Comparison of ENCODE assay signal across 8 mouse cellular contexts in genomic region chr13:28552974-28553750, GRCm38 (mm10).
DNase-seq lines count a peak whose midpoint lies in the region; ATAC-seq lines count a peak whose summit lies in the region.

No protein-coding gene starts in this region.

- no peak overlapping the region for H3K4me2 ChIP-seq in neural tube, embryonic 11.5 days (ENCODE audit: low read depth)
- no peak overlapping the region for H3K4me2 ChIP-seq in stomach, embryonic 16.5 days (ENCODE audit: low read depth, low read length)

- peaks cover 18% of the 10 kb centered on the region for H3K4me1 ChIP-seq in neural tube, embryonic 11.5 days (ENCODE audit: control insufficient read depth, insufficient read depth, low read length)
- peaks cover 51% of the 10 kb centered on the region for H3K4me1 ChIP-seq in limb, embryonic 10.5 days
- H3K4me1 ChIP-seq in stomach, embryonic 16.5 days (ENCODE audit: control insufficient read depth, insufficient read depth, low read length), result peaks cover 14% of the 10 kb centered on the region; the same call in 1 of the 2 replicates

- DNase-seq in frontal cortex, postnatal 10 days (ENCODE audit: low spot score in 2 of 2), result no peak
- DNase-seq in neural tube, embryonic 11.5 days (ENCODE audit: low spot score), result peak; percentile 56
- DNase-seq in neural tube, embryonic 10.5 days (ENCODE audit: extremely low spot score, low spot score), result no peak
- DNase-seq in limb, embryonic 10.5 days (ENCODE audit: low spot score), result peak; percentile 43
- no peak for DNase-seq in testis, postnatal 14 days (ENCODE audit: low spot score)
- no peak for DNase-seq in thymus, postnatal 10 days (ENCODE audit: low spot score in 2 of 2)

- H3K9me3 ChIP-seq in neural tube, embryonic 11.5 days (ENCODE audit: control insufficient read depth, low read length), result no peaks in the 10 kb centered on the region
- no peaks in the 10 kb centered on the region for H3K9me3 ChIP-seq in limb, embryonic 10.5 days (replicated peaks)
- H3K9me3 ChIP-seq in stomach, embryonic 16.5 days (replicated peaks; ENCODE audit: control insufficient read depth, low read length), result no peaks in the 10 kb centered on the region

- H3K27ac ChIP-seq in neural tube, embryonic 11.5 days (ENCODE audit: low read depth, low read length), result peak overlapping the region; percentile 56
- H3K27ac ChIP-seq in limb, embryonic 10.5 days, result peak overlapping the region; percentile 83
- H3K27ac ChIP-seq in stomach, embryonic 16.5 days (ENCODE audit: low read length), result peak overlapping the region; percentile 77

- peak; percentile 83 for ATAC-seq in frontal cortex, adult (ENCODE audit: low TSS enrichment)
- ATAC-seq in neural tube, embryonic 11.5 days (ENCODE audit: insufficient read depth, low FRiP score, low TSS enrichment), result no peak; the same call in 1 of the 2 replicates
- ATAC-seq in stomach, embryonic 16.5 days (ENCODE audit: insufficient read depth, low FRiP score), result 0 out of 2 replicates have a peak, but pooled peaks have one; percentile 50

- H3K9ac ChIP-seq in neural tube, embryonic 11.5 days (ENCODE audit: low read length), result 0 out of 2 replicates have a peak overlapping the region, but pooled peaks have one; percentile 29
- H3K9ac ChIP-seq in stomach, embryonic 16.5 days (ENCODE audit: low read length), result peak overlapping the region; percentile 50

- no peak overlapping the region for H3K4me3 ChIP-seq in neural tube, embryonic 11.5 days (ENCODE audit: low read depth, low read length)
- H3K4me3 ChIP-seq in limb, embryonic 10.5 days, result no peak overlapping the region
- H3K4me3 ChIP-seq in stomach, embryonic 16.5 days (replicated peaks; ENCODE audit: low read length), result no peak overlapping the region

- 40% methylated on average over 10 of the region's 10 CpGs for WGBS in neural tube, embryonic 11.5 days
- WGBS in limb, embryonic 10.5 days, result 57% methylated on average over 10 of the region's 10 CpGs
- WGBS in stomach, embryonic 16.5 days, result 45% methylated on average over 10 of the region's 10 CpGs

- no peaks in the 10 kb centered on the region for H3K27me3 ChIP-seq in neural tube, embryonic 11.5 days (ENCODE audit: control insufficient read depth, insufficient read depth, low read length)
- H3K27me3 ChIP-seq in limb, embryonic 10.5 days (ENCODE audit: low read depth, poor library complexity, severe bottlenecking), result no peaks in the 10 kb centered on the region
- H3K27me3 ChIP-seq in stomach, embryonic 16.5 days (ENCODE audit: control insufficient read depth, insufficient read depth, low read length), result no peaks in the 10 kb centered on the region

- no peaks in the 10 kb centered on the region for H3K36me3 ChIP-seq in neural tube, embryonic 11.5 days (ENCODE audit: control insufficient read depth, insufficient read depth, low read length)
- no peaks in the 10 kb centered on the region for H3K36me3 ChIP-seq in limb, embryonic 10.5 days
- H3K36me3 ChIP-seq in stomach, embryonic 16.5 days (ENCODE audit: control insufficient read depth, insufficient read depth, low read length), result no peaks in the 10 kb centered on the region

Comparison
In these comparisons a context has a peak if more than half of its experiments do, and no peak if none do; other contexts are left out.
1. DNase-seq: peak in neural tube, embryonic 11.5 days (single experiment) and limb, embryonic 10.5 days (single experiment); none in frontal cortex, postnatal 10 days (0 of 2), neural tube, embryonic 10.5 days (single experiment), testis, postnatal 14 days (single experiment) and thymus, postnatal 10 days (0 of 2).
2. Peak in every context shown above with its lines, with median percentiles within 50 percentile points of each other: H3K27ac ChIP-seq.